Mouse (Mus musculus): Measurements from ENCODE around the gene Ttyh2. TPM values are rescaled to one million over a fixed set of nuclear protein-coding genes. Genes with fewer than 3 reads are reported as not detected.
A peak's percentile ranks its signal among the peaks of the same experiment; 100 is the strongest.

Gene Ttyh2
- polyA plus RNA-seq, 1 experiment: 34.4 TPM

GRCm38 (mm10) chr11:114685526-114686040, 10.4 kb downstream of the Ttyh2 start:
- H3K4me1 ChIP-seq (ENCODE audit: control insufficient read depth, insufficient read depth, low read length): peaks cover 8% of the 10 kb centered on the region
- TF ChIP-seq POLR2A (IDR thresholded peaks at IDR 0.05; ENCODE audit: low read depth, low read length) (no peak), CTCF (conservative IDR thresholded peaks at IDR 0.05; ENCODE audit: insufficient read depth, insufficient read length, low read depth, low read length) (no peak)
- no peak overlapping the region for H3K27ac ChIP-seq (ENCODE audit: insufficient read depth, low read depth, low read length)
- DNase-seq: no peak
- H3K27me3 ChIP-seq (replicated peaks; ENCODE audit: control insufficient read depth, insufficient read depth, low read length): no peaks in the 10 kb centered on the region
- no peak overlapping the region for H3K4me3 ChIP-seq (ENCODE audit: insufficient read depth, low read depth, low read length)
- WGBS: 89% methylated on average over 9 of the region's 9 CpGs
- H3K36me3 ChIP-seq (ENCODE audit: control insufficient read depth, insufficient read depth, low read length): no peaks in the 10 kb centered on the region

- Histone ChIP-seq H3K27ac (ENCODE audit: insufficient read depth, low read depth, low read length) (no peak overlapping the region), H3K4me3 (ENCODE audit: insufficient read depth, low read depth, low read length) (no peak overlapping the region), H3K27me3 (replicated peaks; ENCODE audit: control insufficient read depth, insufficient read depth, low read length) (no peaks in the 10 kb centered on the region), H3K4me1 (ENCODE audit: control insufficient read depth, insufficient read depth, low read length) (peaks cover 8% of the 10 kb centered on the region), H3K36me3 (ENCODE audit: control insufficient read depth, insufficient read depth, low read length) (no peaks in the 10 kb centered on the region)
- TF ChIP-seq POLR2A (IDR thresholded peaks at IDR 0.05; ENCODE audit: low read depth, low read length) (no peak), CTCF (conservative IDR thresholded peaks at IDR 0.05; ENCODE audit: insufficient read depth, insufficient read length, low read depth, low read length) (no peak)
- 91% methylated on average over 16 of the region's 16 CpGs for WGBS
- DNase-seq: no peak
Measured at GRCm38 (mm10) chr11:114686221-114686959, 11.2 kb downstream of the Ttyh2 start.

GRCm38 (mm10) chr11:114687574-114688188, 12.4 kb downstream of the Ttyh2 start:
- no peak for TF ChIP-seq CTCF (conservative IDR thresholded peaks at IDR 0.05; ENCODE audit: insufficient read depth, insufficient read length, low read depth, low read length)
- no peak for TF ChIP-seq POLR2A (IDR thresholded peaks at IDR 0.05; ENCODE audit: low read depth, low read length)
- Histone ChIP-seq H3K27ac (ENCODE audit: insufficient read depth, low read depth, low read length) (no peak overlapping the region), H3K4me1 (ENCODE audit: control insufficient read depth, insufficient read depth, low read length) (peaks cover 2% of the 10 kb centered on the region), H3K36me3 (ENCODE audit: control insufficient read depth, insufficient read depth, low read length) (no peaks in the 10 kb centered on the region), H3K4me3 (ENCODE audit: insufficient read depth, low read depth, low read length) (no peak overlapping the region), H3K27me3 (replicated peaks; ENCODE audit: control insufficient read depth, insufficient read depth, low read length) (no peaks in the 10 kb centered on the region)
- peak; percentile 49 for DNase-seq
- WGBS: 31% methylated on average over 10 of the region's 10 CpGs

- no peaks in the 10 kb centered on the region for H3K27me3 ChIP-seq (replicated peaks; ENCODE audit: control insufficient read depth, insufficient read depth, low read length)
- H3K4me1 ChIP-seq (ENCODE audit: control insufficient read depth, insufficient read depth, low read length): no peaks in the 10 kb centered on the region; the same call in 1 of the 2 replicates
- H3K4me3 ChIP-seq (ENCODE audit: insufficient read depth, low read depth, low read length): no peak overlapping the region
- 89% methylated on average over 2 of the region's 3 CpGs for WGBS
- TF ChIP-seq CTCF (conservative IDR thresholded peaks at IDR 0.05; ENCODE audit: insufficient read depth, insufficient read length, low read depth, low read length) (no peak), POLR2A (IDR thresholded peaks at IDR 0.05; ENCODE audit: low read depth, low read length) (no peak)
- H3K27ac ChIP-seq (ENCODE audit: insufficient read depth, low read depth, low read length): no peak overlapping the region
- no peak for DNase-seq
- H3K36me3 ChIP-seq (ENCODE audit: control insufficient read depth, insufficient read depth, low read length): no peaks in the 10 kb centered on the region
Measured at GRCm38 (mm10) chr11:114688729-114689128, 13.5 kb downstream of the Ttyh2 start.

- no peak for TF ChIP-seq CTCF (conservative IDR thresholded peaks at IDR 0.05; ENCODE audit: insufficient read depth, insufficient read length, low read depth, low read length)
- TF ChIP-seq POLR2A (IDR thresholded peaks at IDR 0.05; ENCODE audit: low read depth, low read length): no peak
- no peak for DNase-seq
- H3K27ac ChIP-seq (ENCODE audit: insufficient read depth, low read depth, low read length): no peak overlapping the region
- no peak overlapping the region for H3K4me3 ChIP-seq (ENCODE audit: insufficient read depth, low read depth, low read length)
- no peaks in the 10 kb centered on the region; the same call in 1 of the 2 replicates for H3K4me1 ChIP-seq (ENCODE audit: control insufficient read depth, insufficient read depth, low read length)
- H3K36me3 ChIP-seq (ENCODE audit: control insufficient read depth, insufficient read depth, low read length): no peaks in the 10 kb centered on the region
- no peaks in the 10 kb centered on the region for H3K27me3 ChIP-seq (replicated peaks; ENCODE audit: control insufficient read depth, insufficient read depth, low read length)
- 90% methylated on average over 15 of the region's 15 CpGs for WGBS
Measured at GRCm38 (mm10) chr11:114690192-114690591, 15.0 kb downstream of the Ttyh2 start.

- no peaks in the 10 kb centered on the region for H3K36me3 ChIP-seq (ENCODE audit: control insufficient read depth, insufficient read depth, low read length)
- DNase-seq: no peak
- 74% methylated on average over 6 of the region's 6 CpGs for WGBS
- H3K27ac ChIP-seq (ENCODE audit: insufficient read depth, low read depth, low read length): no peak overlapping the region
- TF ChIP-seq CTCF (conservative IDR thresholded peaks at IDR 0.05; ENCODE audit: insufficient read depth, insufficient read length, low read depth, low read length) (no peak), POLR2A (IDR thresholded peaks at IDR 0.05; ENCODE audit: low read depth, low read length) (no peak)
- H3K27me3 ChIP-seq (replicated peaks; ENCODE audit: control insufficient read depth, insufficient read depth, low read length): no peaks in the 10 kb centered on the region
- no peak overlapping the region for H3K4me3 ChIP-seq (ENCODE audit: insufficient read depth, low read depth, low read length)
- no peaks in the 10 kb centered on the region for H3K4me1 ChIP-seq (ENCODE audit: control insufficient read depth, insufficient read depth, low read length)
Measured at GRCm38 (mm10) chr11:114691454-114692182, 16.4 kb downstream of the Ttyh2 start.

Data from kidney, adult 2 months (tissue).